Mouse (Mus musculus) thymus, adult 2 months (tissue): Measurements from ENCODE around the gene Gm128.

Experiments
- CTCF ChIP-seq: fragments of 200-500 bp; IDR thresholded peaks from 2 replicates; pipeline ENCODE4 v1.5.1; 2012; ENCODE audit warnings: mild to moderate bottlenecking, control low read depth, low read length, moderate library complexity, borderline replicate concordance; ENCODE audit not compliant: control insufficient read depth, poor library complexity, insufficient read depth; ENCODE audit errors: extremely low read depth
- POLR2A ChIP-seq: fragments of 200-500 bp; IDR thresholded peaks from 2 replicates; pipeline ENCODE4 v1.6.1; 2012; ENCODE audit warnings: mild to moderate bottlenecking, low read length, control low read depth, moderate library complexity; ENCODE audit not compliant: control insufficient read depth, poor library complexity, insufficient read depth; ENCODE audit errors: extremely low read depth

GRCm38 (mm10) chr3:95223041-95223440 is 18.4 kb downstream of the Gm128 start:
- TF ChIP-seq CTCF = no peak
- no peak for TF ChIP-seq POLR2A
